Mouse (Mus musculus): ENCODE measurements at regions not wholly inside any gene's neighbourhood (a gene's known extent, or its start where the extent isn't known, plus 50 kb on each side); places are given as distances from the start of the nearest gene placed in this dataset.

- Histone ChIP-seq H3K27ac (ENCODE audit: low read length) (no peak overlapping the region), H3K36me3 (ENCODE audit: control insufficient read depth, insufficient read depth, low read length) (no peaks in the 10 kb centered on the region), H3K9ac (ENCODE audit: low read depth, low read length) (no peak overlapping the region), H3K27me3 (ENCODE audit: control insufficient read depth, insufficient read depth, low read depth, low read length) (no peaks in the 10 kb centered on the region), H3K9me3 (replicated peaks; ENCODE audit: control insufficient read depth, low read length, poor library complexity, severe bottlenecking) (no peaks in the 10 kb centered on the region), H3K4me3 (ENCODE audit: low read depth, low read length) (no peak overlapping the region), H3K4me1 (ENCODE audit: control insufficient read depth, insufficient read depth, low read length) (no peaks in the 10 kb centered on the region), H3K4me2 (ENCODE audit: low read length) (no peak overlapping the region)
- no peak for ATAC-seq
- WGBS, result 81% methylated on average over 1 of the region's 1 CpGs
Observed at GRCm38 (mm10) chr14:123219590-123219989, 235.8 kb upstream of the Tmtc4 start.

GRCm38 (mm10) chr14:123210241-123210640 lies 226.4 kb upstream of the Tmtc4 start:
- H3K9me3 ChIP-seq (replicated peaks; ENCODE audit: control insufficient read depth, low read length, poor library complexity, severe bottlenecking), result no peaks in the 10 kb centered on the region
- H3K9ac ChIP-seq (ENCODE audit: low read depth, low read length), result no peak overlapping the region
- H3K4me2 ChIP-seq (ENCODE audit: low read length), result no peak overlapping the region
- H3K36me3 ChIP-seq (ENCODE audit: control insufficient read depth, insufficient read depth, low read length), result no peaks in the 10 kb centered on the region
- no peak overlapping the region for H3K4me3 ChIP-seq (ENCODE audit: low read depth, low read length)
- no peak overlapping the region for H3K27ac ChIP-seq (ENCODE audit: low read length)
- 83% methylated on average over 3 of the region's 3 CpGs for WGBS
- ATAC-seq, result no peak
- H3K27me3 ChIP-seq (ENCODE audit: control insufficient read depth, insufficient read depth, low read depth, low read length), result no peaks in the 10 kb centered on the region
- no peaks in the 10 kb centered on the region for H3K4me1 ChIP-seq (ENCODE audit: control insufficient read depth, insufficient read depth, low read length)

GRCm38 (mm10) chr14:123202848-123203247 lies 219.0 kb upstream of the Tmtc4 start:
- H3K4me2 ChIP-seq (ENCODE audit: low read length), result no peak overlapping the region
- H3K27ac ChIP-seq (ENCODE audit: low read length), result no peak overlapping the region
- no peak overlapping the region for H3K9ac ChIP-seq (ENCODE audit: low read depth, low read length)
- no peaks in the 10 kb centered on the region for H3K27me3 ChIP-seq (ENCODE audit: control insufficient read depth, insufficient read depth, low read depth, low read length)
- H3K36me3 ChIP-seq (ENCODE audit: control insufficient read depth, insufficient read depth, low read length), result no peaks in the 10 kb centered on the region
- H3K4me3 ChIP-seq (ENCODE audit: low read depth, low read length), result no peak overlapping the region
- peaks cover 6% of the 10 kb centered on the region; the same call in 1 of the 2 replicates for H3K4me1 ChIP-seq (ENCODE audit: control insufficient read depth, insufficient read depth, low read length)
- no peaks in the 10 kb centered on the region for H3K9me3 ChIP-seq (replicated peaks; ENCODE audit: control insufficient read depth, low read length, poor library complexity, severe bottlenecking)
- ATAC-seq, result no peak
- WGBS, result 54% methylated on average over 2 of the region's 2 CpGs

- ATAC-seq, result peak; percentile 47; the same call in 1 of the 2 replicates
- peak overlapping the region; percentile 13 for H3K4me2 ChIP-seq (ENCODE audit: low read length)
- WGBS, result 51% methylated on average over 4 of the region's 4 CpGs
Observed at GRCm38 (mm10) chr14:123202313-123202712, 218.5 kb upstream of the Tmtc4 start.

GRCm38 (mm10) chr14:123201426-123202274 lies 217.8 kb upstream of the Tmtc4 start:
- Histone ChIP-seq H3K4me3 (ENCODE audit: low read depth, low read length) (no peak overlapping the region), H3K9me3 (replicated peaks; ENCODE audit: control insufficient read depth, low read length, poor library complexity, severe bottlenecking) (peaks cover 2% of the 10 kb centered on the region; the same call in 1 of the 2 replicates), H3K4me2 (ENCODE audit: low read length) (peak overlapping the region; percentile 13), H3K36me3 (ENCODE audit: control insufficient read depth, insufficient read depth, low read length) (no peaks in the 10 kb centered on the region), H3K4me1 (ENCODE audit: control insufficient read depth, insufficient read depth, low read length) (peaks cover 6% of the 10 kb centered on the region; the same call in 1 of the 2 replicates), H3K27me3 (ENCODE audit: control insufficient read depth, insufficient read depth, low read depth, low read length) (no peaks in the 10 kb centered on the region), H3K9ac (ENCODE audit: low read depth, low read length) (no peak overlapping the region), H3K27ac (ENCODE audit: low read length) (peak overlapping the region; percentile 12)
- WGBS, result 53% methylated on average over 14 of the region's 14 CpGs
- peak; percentile 83 for ATAC-seq

More at GRCm38 (mm10) chr14:123202313-123202712, 218.5 kb upstream of the Tmtc4 start:
- Histone ChIP-seq H3K36me3 (ENCODE audit: control insufficient read depth, insufficient read depth, low read length) (no peaks in the 10 kb centered on the region), H3K9ac (ENCODE audit: low read depth, low read length) (no peak overlapping the region), H3K27ac (ENCODE audit: low read length) (peak overlapping the region; percentile 12), H3K9me3 (replicated peaks; ENCODE audit: control insufficient read depth, low read length, poor library complexity, severe bottlenecking) (peaks cover 2% of the 10 kb centered on the region; the same call in 1 of the 2 replicates), H3K27me3 (ENCODE audit: control insufficient read depth, insufficient read depth, low read depth, low read length) (no peaks in the 10 kb centered on the region), H3K4me3 (ENCODE audit: low read depth, low read length) (no peak overlapping the region), H3K4me1 (ENCODE audit: control insufficient read depth, insufficient read depth, low read length) (peaks cover 6% of the 10 kb centered on the region; the same call in 1 of the 2 replicates)

GRCm38 (mm10) chr14:123199111-123199510 lies 215.3 kb upstream of the Tmtc4 start:
- no peak for ATAC-seq
- no peak overlapping the region for H3K9ac ChIP-seq (ENCODE audit: low read depth, low read length)
- 37% methylated on average over 3 of the region's 3 CpGs for WGBS
- H3K4me2 ChIP-seq (ENCODE audit: low read length), result no peak overlapping the region
- H3K36me3 ChIP-seq (ENCODE audit: control insufficient read depth, insufficient read depth, low read length), result no peaks in the 10 kb centered on the region
- H3K4me1 ChIP-seq (ENCODE audit: control insufficient read depth, insufficient read depth, low read length), result peaks cover 6% of the 10 kb centered on the region; the same call in 1 of the 2 replicates
- H3K27ac ChIP-seq (ENCODE audit: low read length), result no peak overlapping the region
- no peaks in the 10 kb centered on the region for H3K27me3 ChIP-seq (ENCODE audit: control insufficient read depth, insufficient read depth, low read depth, low read length)
- peaks cover 2% of the 10 kb centered on the region; the same call in 1 of the 2 replicates for H3K9me3 ChIP-seq (replicated peaks; ENCODE audit: control insufficient read depth, low read length, poor library complexity, severe bottlenecking)
- no peak overlapping the region for H3K4me3 ChIP-seq (ENCODE audit: low read depth, low read length)

GRCm38 (mm10) chr14:123192574-123192973 lies 208.7 kb upstream of the Tmtc4 start:
- Histone ChIP-seq H3K36me3 (ENCODE audit: control insufficient read depth, insufficient read depth, low read length) (no peaks in the 10 kb centered on the region), H3K9me3 (replicated peaks; ENCODE audit: control insufficient read depth, low read length, poor library complexity, severe bottlenecking) (peaks cover 2% of the 10 kb centered on the region; the same call in 1 of the 2 replicates), H3K4me1 (ENCODE audit: control insufficient read depth, insufficient read depth, low read length) (no peaks in the 10 kb centered on the region), H3K4me2 (ENCODE audit: low read length) (no peak overlapping the region), H3K27ac (ENCODE audit: low read length) (no peak overlapping the region), H3K27me3 (ENCODE audit: control insufficient read depth, insufficient read depth, low read depth, low read length) (no peaks in the 10 kb centered on the region), H3K4me3 (ENCODE audit: low read depth, low read length) (no peak overlapping the region), H3K9ac (ENCODE audit: low read depth, low read length) (no peak overlapping the region)
- no peak for ATAC-seq
- 76% methylated on average over 2 of the region's 2 CpGs for WGBS

- H3K4me3 ChIP-seq (ENCODE audit: low read depth, low read length), result no peak overlapping the region
- H3K9ac ChIP-seq (ENCODE audit: low read depth, low read length), result no peak overlapping the region
- no peaks in the 10 kb centered on the region for H3K27me3 ChIP-seq (ENCODE audit: control insufficient read depth, insufficient read depth, low read depth, low read length)
- H3K27ac ChIP-seq (ENCODE audit: low read length), result no peak overlapping the region
- no peak overlapping the region for H3K4me2 ChIP-seq (ENCODE audit: low read length)
- no peaks in the 10 kb centered on the region for H3K36me3 ChIP-seq (ENCODE audit: control insufficient read depth, insufficient read depth, low read length)
- ATAC-seq, result no peak
- no peaks in the 10 kb centered on the region for H3K4me1 ChIP-seq (ENCODE audit: control insufficient read depth, insufficient read depth, low read length)
- H3K9me3 ChIP-seq (replicated peaks; ENCODE audit: control insufficient read depth, low read length, poor library complexity, severe bottlenecking), result no peaks in the 10 kb centered on the region
Observed at GRCm38 (mm10) chr14:123190729-123191128, 206.9 kb upstream of the Tmtc4 start.

- Histone ChIP-seq H3K9ac (ENCODE audit: low read depth, low read length) (no peak overlapping the region), H3K4me1 (ENCODE audit: control insufficient read depth, insufficient read depth, low read length) (no peaks in the 10 kb centered on the region), H3K36me3 (ENCODE audit: control insufficient read depth, insufficient read depth, low read length) (no peaks in the 10 kb centered on the region), H3K27me3 (ENCODE audit: control insufficient read depth, insufficient read depth, low read depth, low read length) (no peaks in the 10 kb centered on the region), H3K9me3 (replicated peaks; ENCODE audit: control insufficient read depth, low read length, poor library complexity, severe bottlenecking) (no peaks in the 10 kb centered on the region), H3K4me3 (ENCODE audit: low read depth, low read length) (no peak overlapping the region), H3K4me2 (ENCODE audit: low read length) (no peak overlapping the region), H3K27ac (ENCODE audit: low read length) (no peak overlapping the region)
- WGBS, result 57% methylated on average over 11 of the region's 11 CpGs
- no peak for ATAC-seq
Observed at GRCm38 (mm10) chr14:123187270-123188058, 203.6 kb upstream of the Tmtc4 start.

Data from midbrain, embryonic 16.5 days (tissue).